In genomic region chr7:139233714-139234113, GRCm38 (mm10) we compare ENCODE assay signal across 8 mouse cellular contexts. TPM values are rescaled to one million over a fixed set of nuclear protein-coding genes. Genes with fewer than 3 reads are reported as not detected.
A peak's percentile ranks its signal among the peaks of the same experiment; 100 is the strongest.
DNase-seq lines count a peak whose midpoint lies in the region; ATAC-seq and TF ChIP-seq lines count a peak whose summit lies in the region.

No protein-coding gene starts in this region.

- peaks cover 3% of the 10 kb centered on the region for H3K4me1 ChIP-seq in ES-Bruce4 (ENCODE audit: control insufficient read depth, insufficient read depth, low read length)
- no peaks in the 10 kb centered on the region for H3K4me1 ChIP-seq in forebrain, postnatal 0 days (ENCODE audit: insufficient read depth)
- peaks cover 18% of the 10 kb centered on the region for H3K4me1 ChIP-seq in lung, embryonic 14.5 days (ENCODE audit: insufficient read depth)
- peaks cover 10% of the 10 kb centered on the region for H3K4me1 ChIP-seq in olfactory bulb, adult 2 months (ENCODE audit: control insufficient read depth, insufficient read depth, low read length)
- H3K4me1 ChIP-seq in thymus, adult 2 months (replicated peaks; ENCODE audit: control insufficient read depth, insufficient read depth, low read length), result peaks cover 12% of the 10 kb centered on the region

- H3K36me3 ChIP-seq in ES-Bruce4 (ENCODE audit: control insufficient read depth, insufficient read depth, low read length, poor library complexity, severe bottlenecking), result no peaks in the 10 kb centered on the region
- no peaks in the 10 kb centered on the region for H3K36me3 ChIP-seq in forebrain, postnatal 0 days (ENCODE audit: insufficient read depth)
- no peaks in the 10 kb centered on the region for H3K36me3 ChIP-seq in lung, embryonic 14.5 days (ENCODE audit: insufficient read depth)
- H3K36me3 ChIP-seq in thymus, adult 2 months (ENCODE audit: control insufficient read depth, insufficient read depth, low read length), result no peaks in the 10 kb centered on the region

- H3K27me3 ChIP-seq in ES-Bruce4 (ENCODE audit: control insufficient read depth, insufficient read depth, low read length, poor library complexity, severe bottlenecking), result no peaks in the 10 kb centered on the region
- H3K27me3 ChIP-seq in forebrain, postnatal 0 days (ENCODE audit: insufficient read depth, low read length), result no peaks in the 10 kb centered on the region
- no peaks in the 10 kb centered on the region for H3K27me3 ChIP-seq in lung, embryonic 14.5 days (ENCODE audit: insufficient read depth, low read length)
- no peaks in the 10 kb centered on the region for H3K27me3 ChIP-seq in thymus, adult 2 months (ENCODE audit: control insufficient read depth, insufficient read depth, low read length)

- TF ChIP-seq POLR2A in ES-Bruce4 (IDR thresholded peaks at IDR 0.05; ENCODE audit: insufficient read depth, low read length), result no peak
- TF ChIP-seq POLR2A in olfactory bulb, adult 2 months (IDR thresholded peaks at IDR 0.05; ENCODE audit: insufficient read depth, low read depth, low read length), result no peak
- TF ChIP-seq POLR2A in thymus, adult 2 months (IDR thresholded peaks at IDR 0.05; ENCODE audit: control insufficient read depth, extremely low read depth, insufficient read depth, low read length, poor library complexity), result no peak

- H3K27ac ChIP-seq in ES-Bruce4 (ENCODE audit: insufficient read depth, low read length), result no peak overlapping the region
- no peak overlapping the region for H3K27ac ChIP-seq in forebrain, postnatal 0 days (ENCODE audit: low read depth, low read length)
- H3K27ac ChIP-seq in lung, embryonic 14.5 days (ENCODE audit: low read depth), result no peak overlapping the region
- H3K27ac ChIP-seq in olfactory bulb, adult 2 months (ENCODE audit: insufficient read depth, low read depth, low read length), result no peak overlapping the region
- no peak overlapping the region for H3K27ac ChIP-seq in thymus, adult 2 months (ENCODE audit: control insufficient read depth, insufficient read depth, low read length)

- H3K9ac ChIP-seq in ES-Bruce4 (ENCODE audit: low read depth, poor library complexity, severe bottlenecking), result no peak overlapping the region
- H3K9ac ChIP-seq in forebrain, postnatal 0 days, result no peak overlapping the region
- H3K9ac ChIP-seq in lung, embryonic 14.5 days, result no peak overlapping the region

- no peaks in the 10 kb centered on the region for H3K9me3 ChIP-seq in ES-Bruce4 (replicated peaks; ENCODE audit: control insufficient read depth, insufficient read depth, low read length, poor library complexity, severe bottlenecking)
- H3K9me3 ChIP-seq in forebrain, postnatal 0 days (ENCODE audit: low read length), result no peaks in the 10 kb centered on the region
- H3K9me3 ChIP-seq in lung, embryonic 14.5 days (ENCODE audit: low read depth, low read length), result no peaks in the 10 kb centered on the region

- peak; percentile 95 for ATAC-seq in forebrain, postnatal 0 days
- peak; percentile 81 for ATAC-seq in lung, embryonic 14.5 days (ENCODE audit: insufficient read depth)

- 0 out of 2 replicates have a peak, but pooled peaks have one; percentile 56 for TF ChIP-seq EP300 in ES-Bruce4 (IDR thresholded peaks at IDR 0.05; ENCODE audit: insufficient read depth, low read depth, low read length)

- peak; percentile 84 for DNase-seq in cerebellum, adult 11-12 months
- peak; percentile 89 for DNase-seq in forebrain, postnatal 0 days
- peak; percentile 94 for DNase-seq in heart, postnatal 4 days
- DNase-seq in layer of hippocampus, adult 8-10 months (ENCODE audit: low spot score in 2 of 2), result peak; percentile 76 to 87
- peak; percentile 95 for DNase-seq in lung, embryonic 14.5 days
- DNase-seq in thymus, adult 2 months, result peak; percentile 94

- WGBS in forebrain, postnatal 0 days, result 4% methylated on average over 7 of the region's 7 CpGs
- 1% methylated on average over 7 of the region's 7 CpGs for WGBS in lung, embryonic 14.5 days
- WGBS in olfactory bulb, adult 2 months, result 3% methylated on average over 7 of the region's 7 CpGs
- WGBS in thymus, adult 2 months, result 3% methylated on average over 7 of the region's 7 CpGs

- H3K4me2 ChIP-seq in forebrain, postnatal 0 days (ENCODE audit: low read depth), result no peak overlapping the region; the same call in 1 of the 2 replicates
- H3K4me2 ChIP-seq in lung, embryonic 14.5 days, result peak overlapping the region; percentile 3; the same call in 1 of the 2 replicates

- TF ChIP-seq CTCF in ES-Bruce4 (IDR thresholded peaks at IDR 0.05; ENCODE audit: low read depth, low read length), result peak; percentile 97
- peak; percentile 96 for TF ChIP-seq CTCF in forebrain, postnatal 0 days (IDR thresholded peaks at IDR 0.05; ENCODE audit: low read depth)
- peak; percentile 98 for TF ChIP-seq CTCF in lung, embryonic 14.5 days (IDR thresholded peaks at IDR 0.05; ENCODE audit: low read depth)
- TF ChIP-seq CTCF in olfactory bulb, adult 2 months (IDR thresholded peaks at IDR 0.05; ENCODE audit: insufficient read depth, low read depth, low read length), result peak; percentile 91
- TF ChIP-seq CTCF in thymus, adult 2 months (IDR thresholded peaks at IDR 0.05; ENCODE audit: borderline replicate concordance, control insufficient read depth, extremely low read depth, insufficient read depth, low read length, poor library complexity), result peak; percentile 96

- H3K4me3 ChIP-seq in ES-Bruce4 (ENCODE audit: low read depth, low read length), result peak overlapping the region; percentile 15; the same call in 1 of the 2 replicates
- H3K4me3 ChIP-seq in forebrain, postnatal 0 days (ENCODE audit: low read depth, low read length), result no peak overlapping the region
- no peak overlapping the region for H3K4me3 ChIP-seq in lung, embryonic 14.5 days (ENCODE audit: low read depth, low read length)
- no peak overlapping the region for H3K4me3 ChIP-seq in olfactory bulb, adult 2 months (ENCODE audit: insufficient read depth, low read depth, low read length)
- no peak overlapping the region for H3K4me3 ChIP-seq in thymus, adult 2 months (ENCODE audit: control insufficient read depth, insufficient read depth, low read length)

RNA-seq across cellular contexts. Expression of gene Pwwp2b, which starts 14.6 kb away (rescaled TPM):
- polyA plus RNA-seq in ES-Bruce4 (2011; ENCODE audit: insufficient read depth, insufficient read length, low read depth, missing spikeins), result 7.5 and 8.3 TPM in 2 replicates
- total RNA-seq in forebrain, postnatal 0 days (2014; rRNA removed), result 4.3 and 5.4 TPM in 2 replicates
- 5.6 and 6.3 TPM in 2 replicates for polyA plus RNA-seq in forebrain, postnatal 0 days (2015; fragmentation: Nextera tagmentation; extraction: Ambion mirVana)
- total RNA-seq in heart, postnatal 4 days (2021), result 1 to 10 TPM; 7.9 to 9.3 TPM
- total RNA-seq in layer of hippocampus, adult 8-10 months (2022), result 10 to 100 TPM; 26.9 to 37.1 (median 32.1) TPM
- polyA plus RNA-seq in lung, embryonic 14.5 days (2014; fragmentation: Nextera tagmentation; extraction: Ambion mirVana), result 13.1 and 13.5 TPM in 2 replicates
- polyA plus RNA-seq in olfactory bulb, adult 2 months (2012; ENCODE audit: insufficient read depth, insufficient read length, low replicate concordance, missing spikeins), result not detected in 2 replicates
- 6.3 and 7.4 TPM in 2 replicates for polyA plus RNA-seq in thymus, adult 2 months (2012; rRNA removed)

RNA-seq across cellular contexts. Expression of gene Stk32c, which starts 20.6 kb away (rescaled TPM):
- polyA plus RNA-seq in ES-Bruce4 (2011; ENCODE audit: insufficient read depth, insufficient read length, low read depth, missing spikeins), result 0.42 and 0.70 TPM in 2 replicates
- total RNA-seq in forebrain, postnatal 0 days (2014; rRNA removed), result 26.3 and 30.7 TPM in 2 replicates
- 1.7 and 2.8 TPM in 2 replicates for polyA plus RNA-seq in forebrain, postnatal 0 days (2015; fragmentation: Nextera tagmentation; extraction: Ambion mirVana)
- total RNA-seq in heart, postnatal 4 days (2021), result 1 to 10 TPM; 3.3 to 3.4 TPM
- 10 to 100 TPM; 81.3 to 94.0 (median 88.8) TPM for total RNA-seq in layer of hippocampus, adult 8-10 months (2022)
- polyA plus RNA-seq in lung, embryonic 14.5 days (2014; fragmentation: Nextera tagmentation; extraction: Ambion mirVana), result 0.14 and 0.16 TPM in 2 replicates
- polyA plus RNA-seq in olfactory bulb, adult 2 months (2012; ENCODE audit: insufficient read depth, insufficient read length, low replicate concordance, missing spikeins), result not detected in 2 replicates
- polyA plus RNA-seq in thymus, adult 2 months (2012; rRNA removed), result 1.3 and 1.7 TPM in 2 replicates

RNA-seq across cellular contexts. Expression of gene Lrrc27, which starts 20.9 kb away (rescaled TPM):
- polyA plus RNA-seq in ES-Bruce4 (2011; ENCODE audit: insufficient read depth, insufficient read length, low read depth, missing spikeins), result 6.4 and 7.3 TPM in 2 replicates
- 2.5 and 8.1 TPM in 2 replicates for total RNA-seq in forebrain, postnatal 0 days (2014; rRNA removed)
- polyA plus RNA-seq in forebrain, postnatal 0 days (2015; fragmentation: Nextera tagmentation; extraction: Ambion mirVana), result 4.2 and 5.1 TPM in 2 replicates
- total RNA-seq in heart, postnatal 4 days (2021), result 1 to 10 TPM; 3.4 to 5.0 TPM
- total RNA-seq in layer of hippocampus, adult 8-10 months (2022), result 1 to 10 TPM; 4.6 to 7.3 (median 6.5) TPM
- polyA plus RNA-seq in lung, embryonic 14.5 days (2014; fragmentation: Nextera tagmentation; extraction: Ambion mirVana), result 3.4 and 5.3 TPM in 2 replicates
- not detected in 2 replicates for polyA plus RNA-seq in olfactory bulb, adult 2 months (2012; ENCODE audit: insufficient read depth, insufficient read length, low replicate concordance, missing spikeins)
- 3.9 and 4.0 TPM in 2 replicates for polyA plus RNA-seq in thymus, adult 2 months (2012; rRNA removed)
